29 mouse cellular contexts compared by ENCODE assay signal in the genomic region with DNA sequence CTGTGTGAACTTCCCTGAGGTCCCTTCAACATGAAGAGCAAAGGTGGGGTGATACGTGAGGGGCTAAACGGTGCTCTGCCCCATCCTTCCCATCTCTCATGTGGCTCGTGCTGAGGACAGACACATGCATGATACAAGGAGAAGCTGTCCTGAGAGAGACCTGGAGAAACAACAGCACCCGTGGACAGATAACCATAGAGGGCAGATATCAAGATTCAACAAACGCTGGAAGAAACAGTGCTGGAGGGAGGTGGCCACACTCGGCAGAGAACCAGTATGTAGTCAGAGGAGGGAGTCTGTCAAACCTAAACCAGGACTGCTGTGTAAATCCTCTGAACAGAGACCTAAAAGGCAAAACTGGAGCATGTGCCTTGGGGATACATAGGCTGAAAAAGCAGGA. TPM values are rescaled to one million over a fixed set of nuclear protein-coding genes. Genes with fewer than 3 reads are reported as not detected.
DNase-seq lines count a peak whose midpoint lies in the region; ATAC-seq and TF ChIP-seq lines count a peak whose summit lies in the region.
"Had no signal": no experiment of that assay in that cellular context is flagged by ENCODE, and none has a peak within 500 bp of the region (broad histone marks: within the 10 kb centered on the region; RNA-seq: fewer than 3 reads in every experiment).

No protein-coding gene starts in this region.

- TF ChIP-seq CTCF in liver, postnatal 0 days (IDR thresholded peaks at IDR 0.05; ENCODE audit: low read depth), result no peak
- TF ChIP-seq CTCF in liver, embryonic 14.5 days (IDR thresholded peaks at IDR 0.05; ENCODE audit: low read depth), result no peak

- no peaks in the 10 kb centered on the region for H3K9me3 ChIP-seq in liver, postnatal 0 days (ENCODE audit: low read length)
- H3K9me3 ChIP-seq in liver, embryonic 14.5 days (ENCODE audit: control insufficient read depth, low read length), result no peaks in the 10 kb centered on the region
- H3K9me3 ChIP-seq: embryonic facial prominence, embryonic 10.5 days; embryonic facial prominence, embryonic 13.5 days; forebrain, embryonic 10.5 days; forebrain, embryonic 13.5 days; heart, embryonic 12.5 days; heart, embryonic 15.5 days; hindbrain, embryonic 10.5 days; hindbrain, embryonic 13.5 days had no signal

- WGBS in liver, postnatal 0 days (ENCODE audit: insufficient replicate concordance), result 65% methylated on average over 6 of the region's 6 CpGs
- 29% methylated on average over 6 of the region's 6 CpGs for WGBS in liver, embryonic 14.5 days (ENCODE audit: insufficient replicate concordance)

- no peak for ATAC-seq in liver, postnatal 0 days
- peak; percentile 79 for ATAC-seq in liver, embryonic 14.5 days (ENCODE audit: insufficient read depth)
- ATAC-seq in megakaryocyte progenitor cell, adult 5-6 weeks (replicated peaks; ENCODE audit: poor library complexity), result 0 out of 2 replicates have a peak, but pooled peaks have one; percentile 29
- ATAC-seq: activated CD4-positive, CD25-positive, alpha-beta regulatory T cell, adult 4 months; forebrain, embryonic 13.5 days; forebrain, postnatal 0 days; hindbrain, postnatal 0 days had no signal

- TF ChIP-seq EP300 in liver, postnatal 0 days (IDR thresholded peaks at IDR 0.05; ENCODE audit: low read depth), result no peak
- TF ChIP-seq EP300 in liver, embryonic 14.5 days (IDR thresholded peaks at IDR 0.05; ENCODE audit: low read depth), result peak; percentile 69

- no peak overlapping the region for H3K4me3 ChIP-seq in liver, postnatal 0 days (ENCODE audit: low read depth, low read length)
- no peak overlapping the region for H3K4me3 ChIP-seq in liver, embryonic 14.5 days (ENCODE audit: insufficient read depth in 1 of 2, low read depth in 2 of 2, low read length in 2 of 2)
- H3K4me3 ChIP-seq: embryonic facial prominence, embryonic 10.5 days; embryonic facial prominence, embryonic 13.5 days; erythroblast, embryonic 14.5 days; forebrain, embryonic 10.5 days; forebrain, embryonic 13.5 days; gastrocnemius, adult 2 months; heart, embryonic 12.5 days; heart, embryonic 15.5 days; hindbrain, embryonic 10.5 days; hindbrain, embryonic 13.5 days had no signal

- H3K4me1 ChIP-seq in liver, postnatal 0 days (ENCODE audit: insufficient read depth), result peaks cover 15% of the 10 kb centered on the region
- peaks cover 11 to 29% of the 10 kb centered on the region in 2 experiments for H3K4me1 ChIP-seq in liver, embryonic 14.5 days (replicated peaks; ENCODE audit: control insufficient read depth in 2 of 2, insufficient read depth in 2 of 2, low read length in 1 of 2)
- H3K4me1 ChIP-seq: embryonic facial prominence, embryonic 10.5 days; embryonic facial prominence, embryonic 13.5 days; forebrain, embryonic 10.5 days; forebrain, embryonic 13.5 days; heart, embryonic 12.5 days; heart, embryonic 15.5 days; hindbrain, embryonic 10.5 days; hindbrain, embryonic 13.5 days had no signal

- DNase-seq in liver, result peak; percentile 37
- no peak for DNase-seq in liver, postnatal 0 days
- DNase-seq in liver, embryonic 14.5 days (ENCODE audit: low read depth in 3 of 3, low spot score in 3 of 3), result no peak
- DNase-seq in gastrocnemius, postnatal 14 days, result no peak
- no peak for DNase-seq in cerebellum, postnatal 25 days
- no peak for DNase-seq in ovary, adult 18-20 months (ENCODE audit: low spot score)
- DNase-seq: adrenal gland, adult 8-10 months; adrenal gland, postnatal 25 days; cerebellum, adult 11-12 months; cerebellum, adult 9-10 months; cerebellum, postnatal 14 days; forebrain, postnatal 0 days; gastrocnemius, adult 2 months; gastrocnemius, postnatal 25 days; heart, adult 18-20 months; heart, postnatal 10 days; heart, postnatal 36 days had no signal

- no peak overlapping the region for H3K27ac ChIP-seq in liver, postnatal 0 days (ENCODE audit: low read depth)
- H3K27ac ChIP-seq in liver, embryonic 14.5 days, result peak overlapping the region; percentile 22; the same call in 1 of the 2 replicates
- H3K27ac ChIP-seq: embryonic facial prominence, embryonic 10.5 days; embryonic facial prominence, embryonic 13.5 days; forebrain, embryonic 10.5 days; forebrain, embryonic 13.5 days; gastrocnemius, adult 2 months; heart, embryonic 15.5 days; hindbrain, embryonic 10.5 days; hindbrain, embryonic 13.5 days; hindbrain, postnatal 0 days had no signal

- intact Hi-C loops in gastrocnemius, postnatal 14 days (cut with DNase I; ENCODE audit: low total_unique reads), result loop anchor here (10.0 kb wide), 1 partner anchor 71 kb away; a partner anchor contains a TSS

- H3K9ac ChIP-seq in liver, postnatal 0 days (replicated peaks), result no peak overlapping the region
- peak overlapping the region; percentile 27; the same call in 1 of the 2 replicates for H3K9ac ChIP-seq in liver, embryonic 14.5 days (replicated peaks)
- H3K9ac ChIP-seq: embryonic facial prominence, embryonic 13.5 days; forebrain, embryonic 13.5 days; forebrain, postnatal 0 days; heart, embryonic 12.5 days; heart, embryonic 15.5 days; hindbrain, embryonic 13.5 days had no signal

- H3K36me3 ChIP-seq in liver, postnatal 0 days (replicated peaks; ENCODE audit: insufficient read depth, low read length), result no peaks in the 10 kb centered on the region; the same call in 1 of the 2 replicates
- H3K36me3 ChIP-seq in liver, embryonic 14.5 days (replicated peaks; ENCODE audit: control insufficient read depth, insufficient read depth, low read depth), result no peaks in the 10 kb centered on the region

- no peaks in the 10 kb centered on the region for H3K27me3 ChIP-seq in liver, postnatal 0 days (ENCODE audit: insufficient read depth, low read length)
- no peaks in the 10 kb centered on the region for H3K27me3 ChIP-seq in liver, embryonic 14.5 days (ENCODE audit: control insufficient read depth, insufficient read depth, low read length)
- H3K27me3 ChIP-seq: embryonic facial prominence, embryonic 13.5 days; forebrain, embryonic 13.5 days; heart, embryonic 12.5 days; heart, embryonic 15.5 days; hindbrain, embryonic 13.5 days had no signal

- no peak overlapping the region for H3K4me2 ChIP-seq in liver, postnatal 0 days (ENCODE audit: low read depth, low read length)
- 0 out of 2 replicates have a peak overlapping the region, but pooled peaks have one; percentile 8 for H3K4me2 ChIP-seq in liver, embryonic 14.5 days (ENCODE audit: low read depth)
- H3K4me2 ChIP-seq: embryonic facial prominence, embryonic 13.5 days; forebrain, embryonic 13.5 days; heart, embryonic 12.5 days; heart, embryonic 15.5 days; hindbrain, embryonic 13.5 days had no signal

RNA-seq across cellular contexts. Expression of a gene that starts 37.2 kb away (rescaled TPM):
- 1.2 and 1.4 TPM in 2 replicates for polyA plus RNA-seq in liver, postnatal 0 days (2015; fragmentation: Nextera tagmentation; extraction: Ambion mirVana)
- 1.2 and 1.4 TPM in 2 replicates for polyA plus RNA-seq in liver, embryonic 14.5 days (2012; rRNA removed)
- polyA plus RNA-seq in liver, embryonic 14.5 days (2014; fragmentation: Nextera tagmentation; extraction: Ambion mirVana), result 1.3 and 1.4 TPM in 2 replicates
- 4.5 and 6.4 TPM in 2 replicates for total RNA-seq in megakaryocyte progenitor cell, adult 5-6 weeks (2015)
- 6.4 and 8.4 TPM in 2 replicates for total RNA-seq in megakaryocyte progenitor cell, adult 5-6 weeks (2017)
- 1 to 10 TPM; 2.3 to 2.8 TPM for total RNA-seq in gastrocnemius, postnatal 14 days (2021)

RNA-seq across cellular contexts. Expression of a gene that starts 52.8 kb away (rescaled TPM):
- polyA plus RNA-seq in liver, postnatal 0 days (2015; fragmentation: Nextera tagmentation; extraction: Ambion mirVana), result 9.9 and 13.9 TPM in 2 replicates
- polyA plus RNA-seq in liver, embryonic 14.5 days (2012; rRNA removed), result 23.5 and 25.0 TPM in 2 replicates
- 25.8 and 31.6 TPM in 2 replicates for polyA plus RNA-seq in liver, embryonic 14.5 days (2014; fragmentation: Nextera tagmentation; extraction: Ambion mirVana)
- 4.4 and 5.3 TPM in 2 replicates for total RNA-seq in megakaryocyte progenitor cell, adult 5-6 weeks (2015)
- 6.0 and 7.5 TPM in 2 replicates for total RNA-seq in megakaryocyte progenitor cell, adult 5-6 weeks (2017)
- 100 to 1,000 TPM; 272 to 355 TPM for total RNA-seq in gastrocnemius, postnatal 14 days (2021)

Comparison
In these comparisons a context has a peak if more than half of its experiments do, and no peak if none do; other contexts are left out.
1. RNA of a gene that starts 52.8 kb away (total RNA-seq): 272 to 355 TPM in gastrocnemius, postnatal 14 days; 4.4 to 7.5 TPM in megakaryocyte progenitor cell, adult 5-6 weeks; every median in the first group is over 10 times any median in the second.